Mouse (Mus musculus): ENCODE results near the gene Mettl1.
"Not testable (repeated sequence)": the region's sequence is repeated elsewhere in the genome, so short reads cannot be mapped to it uniquely, and the experiment has no call there.

- TF ChIP-seq POLR2A (IDR thresholded peaks at IDR 0.05; ENCODE audit: insufficient read depth, low read length); CTCF (IDR thresholded peaks at IDR 0.05; ENCODE audit: low read depth, low read length): not testable (repeated sequence)
Observed at GRCm38 (mm10) chr10:127062101-127062500, 20.9 kb downstream of the Mettl1 start.
